Mouse (Mus musculus): Measurements from ENCODE around the gene Ano1. TPM values are rescaled to one million over a fixed set of nuclear protein-coding genes. Genes with fewer than 3 reads are reported as not detected.
A peak's percentile ranks its signal among the peaks of the same experiment; 100 is the strongest.

Gene Ano1
- polyA plus RNA-seq, 1 experiment from 2014 or later = 13.0 TPM

DNA sequence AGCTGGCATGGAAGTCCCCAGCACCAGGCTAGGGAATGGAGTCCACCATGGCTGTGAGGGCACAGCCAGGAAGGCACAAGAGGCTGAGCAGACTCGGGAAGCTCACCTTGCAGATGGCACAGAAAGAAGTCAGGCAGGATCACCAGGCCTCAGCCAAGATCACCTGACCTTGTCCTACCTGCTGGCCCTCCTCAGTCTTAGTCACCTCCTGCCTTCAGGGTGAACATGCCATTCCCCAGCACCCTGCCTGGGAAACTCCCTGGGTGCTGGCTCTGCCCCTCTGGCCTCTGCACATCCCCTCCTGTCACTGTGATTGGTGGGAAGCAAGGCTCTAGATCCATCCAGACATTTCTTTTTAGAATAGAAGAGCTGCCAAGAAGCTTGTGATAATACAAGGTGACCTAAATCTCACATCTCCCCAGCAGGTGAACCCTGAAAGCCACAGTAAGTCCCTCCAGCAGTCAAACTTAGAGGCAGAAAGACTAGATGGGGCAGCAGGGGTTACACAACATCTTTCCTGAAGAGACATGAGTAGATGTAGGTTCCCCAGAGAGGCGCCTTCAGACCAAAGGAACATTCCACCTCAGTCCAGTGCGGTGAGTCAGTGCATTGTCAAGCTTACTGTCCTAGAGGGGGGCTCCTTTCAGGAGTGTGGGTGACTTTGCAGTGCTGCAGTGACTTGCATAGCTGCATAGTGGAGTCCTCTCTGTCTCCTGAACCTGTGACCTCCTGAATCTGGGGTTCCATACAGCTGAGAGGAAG lies 184.7 kb downstream of the Ano1 start:
- H3K27me3 ChIP-seq = peaks cover 18% of the 10 kb centered on the region
- no peak overlapping the region for H3K9ac ChIP-seq (replicated peaks)
- no peak overlapping the region for H3K4me3 ChIP-seq (replicated peaks)
- 75% methylated on average over 3 of the region's 3 CpGs for WGBS
- H3K36me3 ChIP-seq = no peaks in the 10 kb centered on the region
- H3K4me2 ChIP-seq (replicated peaks) = no peak overlapping the region
- H3K9me3 ChIP-seq = no peaks in the 10 kb centered on the region
- H3K4me1 ChIP-seq (replicated peaks) = no peaks in the 10 kb centered on the region
- no peak overlapping the region for H3K27ac ChIP-seq
- no peak for ATAC-seq

DNA sequence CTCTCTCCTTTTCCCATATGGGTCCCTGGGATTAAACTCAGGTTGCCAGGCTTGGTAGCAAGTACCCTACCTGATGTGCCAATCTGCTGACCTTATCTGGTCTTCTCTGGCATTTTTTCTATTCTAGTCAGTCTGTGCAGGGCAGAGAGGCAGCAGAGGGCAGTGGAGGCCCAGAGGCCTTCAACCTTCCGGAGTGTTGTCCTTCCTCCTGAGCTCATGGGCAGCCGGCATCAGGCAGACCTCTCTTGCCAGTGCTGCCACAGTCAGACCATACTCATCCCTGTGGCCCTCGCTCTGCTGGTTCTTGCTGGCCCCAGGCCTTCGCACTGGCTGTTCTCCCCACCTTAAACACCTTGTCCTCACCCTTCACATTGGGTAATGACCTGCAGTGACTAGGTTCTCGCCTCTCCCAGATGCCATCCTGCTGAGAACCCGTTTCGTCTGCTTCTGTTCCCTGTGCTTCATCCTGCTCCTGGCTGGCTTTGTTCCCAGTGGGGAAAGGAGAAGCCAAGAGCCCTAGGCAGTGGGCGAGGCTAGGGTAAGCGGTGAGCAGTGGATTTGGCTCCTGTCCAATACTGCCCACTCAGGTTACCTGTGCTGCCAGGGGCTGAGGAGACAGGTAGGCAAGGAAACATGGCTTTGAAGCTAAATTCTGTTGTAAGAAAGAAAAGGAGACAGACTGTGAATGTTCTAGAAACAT lies 188.2 kb downstream of the Ano1 start:
- 70% methylated on average over 9 of the region's 9 CpGs for WGBS
- peaks cover 26% of the 10 kb centered on the region for H3K27me3 ChIP-seq
- H3K36me3 ChIP-seq = no peaks in the 10 kb centered on the region
- H3K4me3 ChIP-seq (replicated peaks) = no peak overlapping the region
- no peak overlapping the region for H3K4me2 ChIP-seq (replicated peaks)
- H3K9me3 ChIP-seq = no peaks in the 10 kb centered on the region
- no peak overlapping the region for H3K27ac ChIP-seq
- no peak overlapping the region for H3K9ac ChIP-seq (replicated peaks)
- no peaks in the 10 kb centered on the region for H3K4me1 ChIP-seq (replicated peaks)
- no peak for ATAC-seq

DNA sequence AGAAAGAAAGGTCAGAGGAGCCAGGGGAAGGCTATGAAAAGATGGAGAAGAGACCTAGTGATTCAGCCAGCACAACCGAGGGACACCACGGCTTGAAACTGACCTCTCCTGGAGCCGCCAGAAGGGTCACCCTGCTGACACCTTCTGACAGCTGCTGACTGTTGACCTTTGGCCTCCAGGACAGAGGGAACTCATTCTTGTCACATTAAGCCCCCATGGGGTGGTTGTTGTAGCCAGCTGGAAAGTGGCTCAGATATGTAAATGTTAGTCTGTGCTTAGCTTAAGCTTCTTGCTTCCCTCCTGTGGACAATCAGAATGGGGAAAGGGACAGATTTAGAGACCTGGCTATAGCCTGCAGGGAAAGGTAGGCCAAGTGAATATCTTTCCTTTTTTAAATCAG lies 189.8 kb downstream of the Ano1 start:
- H3K9ac ChIP-seq (replicated peaks) = no peak overlapping the region
- WGBS = 0% methylated on average over 3 of the region's 3 CpGs
- H3K4me3 ChIP-seq (replicated peaks) = no peak overlapping the region
- peaks cover 26% of the 10 kb centered on the region for H3K27me3 ChIP-seq
- no peaks in the 10 kb centered on the region for H3K36me3 ChIP-seq
- no peak for ATAC-seq
- no peaks in the 10 kb centered on the region for H3K9me3 ChIP-seq
- no peaks in the 10 kb centered on the region for H3K4me1 ChIP-seq (replicated peaks)
- no peak overlapping the region for H3K27ac ChIP-seq
- H3K4me2 ChIP-seq (replicated peaks) = no peak overlapping the region

DNA sequence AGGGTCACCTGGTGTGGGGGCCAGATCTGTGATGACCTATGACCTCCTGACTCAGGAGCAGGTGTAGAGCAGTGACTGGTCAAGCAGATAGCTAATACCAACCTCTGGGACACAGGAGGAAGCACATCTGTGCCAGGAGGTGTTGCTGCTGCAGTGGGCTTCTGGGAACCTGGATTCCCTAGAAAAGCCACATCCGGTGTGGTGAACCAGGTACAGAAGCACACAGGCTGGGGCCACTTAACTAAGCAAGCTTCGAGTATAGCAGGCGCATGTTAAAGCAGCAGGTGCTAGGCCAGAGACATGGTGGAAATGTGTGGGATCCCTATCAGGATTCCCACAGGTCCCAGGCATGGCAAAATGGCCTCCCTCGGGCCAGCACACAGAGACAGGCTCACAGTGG lies 191.2 kb downstream of the Ano1 start:
- ATAC-seq = no peak

DNA sequence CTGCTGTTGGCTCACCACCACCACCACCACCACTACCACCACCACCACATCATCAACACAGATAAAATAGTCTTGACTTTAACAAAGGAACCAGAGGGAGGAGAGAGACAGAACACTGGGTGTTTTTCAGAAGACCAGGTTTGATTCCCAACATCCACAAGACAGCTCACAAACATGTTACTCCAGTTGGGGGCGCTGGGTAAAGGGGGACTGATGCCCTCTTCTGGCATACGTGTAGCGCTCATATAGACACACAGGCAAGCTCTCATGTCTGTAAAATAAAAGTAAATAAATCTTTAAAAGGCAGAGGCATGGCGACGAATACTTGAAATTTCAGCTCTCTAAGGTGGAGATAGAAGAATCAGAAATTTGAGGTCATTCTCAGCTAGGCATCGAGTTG lies 193.2 kb downstream of the Ano1 start:
- no peak overlapping the region for H3K4me2 ChIP-seq (replicated peaks)
- H3K36me3 ChIP-seq = no peaks in the 10 kb centered on the region
- 0 out of 2 replicates have a peak, but pooled peaks cover 4% of the 10 kb centered on the region for H3K4me1 ChIP-seq (replicated peaks)
- 53% methylated on average over 6 of the region's 6 CpGs for WGBS
- ATAC-seq = no peak
- H3K4me3 ChIP-seq (replicated peaks) = no peak overlapping the region
- no peak overlapping the region for H3K9ac ChIP-seq (replicated peaks)
- no peak overlapping the region for H3K27ac ChIP-seq
- H3K9me3 ChIP-seq = no peaks in the 10 kb centered on the region
- peaks cover 21% of the 10 kb centered on the region for H3K27me3 ChIP-seq

More for the DNA sequence above, 191.2 kb downstream of the Ano1 start:
- 88% methylated on average over 4 of the region's 4 CpGs for WGBS
- Histone ChIP-seq H3K4me3 (replicated peaks) (no peak overlapping the region), H3K27me3 (peaks cover 26% of the 10 kb centered on the region), H3K9ac (replicated peaks) (no peak overlapping the region), H3K9me3 (no peaks in the 10 kb centered on the region), H3K36me3 (no peaks in the 10 kb centered on the region), H3K4me1 (replicated peaks) (no peaks in the 10 kb centered on the region), H3K4me2 (replicated peaks) (no peak overlapping the region), H3K27ac (no peak overlapping the region)

DNA sequence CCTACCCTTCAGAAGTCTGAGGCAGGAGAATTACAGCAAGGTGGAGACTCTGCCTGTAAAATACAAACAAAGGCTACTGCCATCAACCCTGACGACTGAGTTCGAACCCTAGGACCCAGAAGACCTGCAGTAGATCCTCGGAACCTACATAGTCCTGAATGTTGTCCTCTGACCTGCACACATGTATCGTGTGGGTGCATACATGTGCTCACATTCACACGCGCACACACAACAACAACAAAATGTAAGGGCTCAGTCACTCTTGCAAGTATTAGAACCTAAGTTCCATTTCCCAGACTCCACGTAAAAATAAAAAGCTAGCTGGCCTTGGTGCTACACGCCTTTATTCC lies 197.7 kb downstream of the Ano1 start:
- peaks cover 9% of the 10 kb centered on the region for H3K27me3 ChIP-seq
- H3K36me3 ChIP-seq = peaks cover 27% of the 10 kb centered on the region
- peak overlapping the region; percentile 61 for H3K27ac ChIP-seq
- H3K4me3 ChIP-seq (replicated peaks) = peak overlapping the region; percentile 94
- H3K4me2 ChIP-seq (replicated peaks) = peak overlapping the region; percentile 88
- 28% methylated on average over 8 of the region's 8 CpGs for WGBS
- peak overlapping the region; percentile 98 for H3K9ac ChIP-seq (replicated peaks)
- peak; percentile 78; the same call in 1 of the 2 replicates for ATAC-seq
- H3K4me1 ChIP-seq (replicated peaks) = peaks cover 34% of the 10 kb centered on the region
- no peaks in the 10 kb centered on the region for H3K9me3 ChIP-seq

GRCm38 (mm10) chr7:144553237-144554122 lies 198.3 kb downstream of the Ano1 start, which contains the start of gene Ppfia1:
TSS of gene Ppfia1 (minus strand) at chr7:144553729.
- peaks cover 34% of the 10 kb centered on the region for H3K4me1 ChIP-seq (replicated peaks)
- WGBS = under 1% methylated on average over 91 of the region's 97 CpGs
- peaks cover 31% of the 10 kb centered on the region for H3K36me3 ChIP-seq
- H3K9me3 ChIP-seq = no peaks in the 10 kb centered on the region
- ATAC-seq = peak; percentile 92
- peaks cover 9% of the 10 kb centered on the region for H3K27me3 ChIP-seq
- H3K4me2 ChIP-seq (replicated peaks) = peak within 1 kb of the TSS; percentile 88
- peak within 1 kb of the TSS; percentile 98 for H3K9ac ChIP-seq (replicated peaks)
- peak within 1 kb of the TSS; percentile 61 for H3K27ac ChIP-seq
- H3K4me3 ChIP-seq (replicated peaks) = peak within 1 kb of the TSS; percentile 94

- H3K4me2 ChIP-seq (replicated peaks) = peak overlapping the region; percentile 88
- H3K9me3 ChIP-seq = no peaks in the 10 kb centered on the region
- no peak overlapping the region for H3K27ac ChIP-seq
- peak overlapping the region; percentile 94 for H3K4me3 ChIP-seq (replicated peaks)
- ATAC-seq = no peak
- H3K4me1 ChIP-seq (replicated peaks) = peaks cover 34% of the 10 kb centered on the region
- peaks cover 9% of the 10 kb centered on the region for H3K27me3 ChIP-seq
- H3K9ac ChIP-seq (replicated peaks) = peak overlapping the region; percentile 98
- 89% methylated on average over 8 of the region's 8 CpGs for WGBS
- peaks cover 35% of the 10 kb centered on the region for H3K36me3 ChIP-seq
Observed at GRCm38 (mm10) chr7:144552274-144552673, 199.5 kb downstream of the Ano1 start.

GRCm38 (mm10) chr7:144550811-144551210 lies 201.0 kb downstream of the Ano1 start:
- Histone ChIP-seq H3K9me3 (no peaks in the 10 kb centered on the region), H3K4me3 (replicated peaks) (no peak overlapping the region), H3K4me2 (replicated peaks) (no peak overlapping the region), H3K4me1 (replicated peaks) (peaks cover 37% of the 10 kb centered on the region), H3K9ac (replicated peaks) (no peak overlapping the region), H3K27me3 (peaks cover 8% of the 10 kb centered on the region), H3K27ac (no peak overlapping the region), H3K36me3 (peaks cover 42% of the 10 kb centered on the region)
- WGBS = 97% methylated on average over 1 of the region's 1 CpGs
- ATAC-seq = no peak

GRCm38 (mm10) chr7:144549904-144550566 lies 201.7 kb downstream of the Ano1 start:
- Histone ChIP-seq H3K9ac (replicated peaks) (no peak overlapping the region), H3K27ac (no peak overlapping the region), H3K4me3 (replicated peaks) (no peak overlapping the region), H3K9me3 (no peaks in the 10 kb centered on the region), H3K4me2 (replicated peaks) (no peak overlapping the region), H3K36me3 (peaks cover 42% of the 10 kb centered on the region), H3K27me3 (peaks cover under 1% of the 10 kb centered on the region; the same call in 1 of the 2 replicates), H3K4me1 (replicated peaks) (peaks cover 44% of the 10 kb centered on the region)
- WGBS = 98% methylated on average over 2 of the region's 2 CpGs
- no peak for ATAC-seq

DNA sequence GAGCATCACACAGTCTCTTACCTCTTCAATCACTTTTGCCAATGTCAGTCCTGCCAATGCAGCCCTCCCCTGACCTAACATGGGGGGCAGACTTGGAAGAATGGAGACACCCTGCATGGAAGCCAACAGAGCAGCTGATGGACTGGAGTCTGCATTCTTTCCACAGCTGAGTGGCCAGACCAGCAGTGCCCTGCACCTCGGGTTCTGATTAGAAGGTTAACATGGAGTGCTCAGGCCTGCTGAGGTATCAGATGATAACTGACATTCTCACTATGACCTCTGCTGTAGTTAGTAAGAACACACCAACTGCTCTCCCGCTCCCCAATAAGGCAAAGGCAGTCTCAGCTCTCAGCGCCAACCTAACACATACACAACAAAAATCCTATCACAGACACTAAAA lies 206.5 kb downstream of the Ano1 start:
- Histone ChIP-seq H3K4me1 (replicated peaks) (peaks cover 11% of the 10 kb centered on the region), H3K36me3 (peaks cover 26% of the 10 kb centered on the region), H3K4me2 (replicated peaks) (no peak overlapping the region), H3K9me3 (no peaks in the 10 kb centered on the region), H3K27ac (no peak overlapping the region), H3K27me3 (no peaks in the 10 kb centered on the region), H3K9ac (replicated peaks) (no peak overlapping the region), H3K4me3 (replicated peaks) (no peak overlapping the region)
- ATAC-seq = no peak
- 92% methylated on average over 3 of the region's 3 CpGs for WGBS

Data from midbrain, embryonic 13.5 days (tissue).